Mouse (Mus musculus) gastrocnemius, adult 2 months (tissue): Measurements from ENCODE around the gene Gm17359. TPM values are rescaled to one million over a fixed set of nuclear protein-coding genes. Genes with fewer than 3 reads are reported as not detected.

Experiments used
- DNase-seq: peaks from one replicate; pipeline ENCODE4 v3.0.0; 2022
- H3K27ac ChIP-seq: fragments of 200-600 bp; 2 replicates; pipeline ENCODE4 v1.8.1; 2022; ENCODE audit warnings: mild to moderate bottlenecking
- H3K4me3 ChIP-seq: fragments of 200-600 bp; 2 replicates; pipeline ENCODE4 v1.8.1; 2022; ENCODE audit warnings: mild to moderate bottlenecking, moderate library complexity
- CTCF ChIP-seq: fragments of 200-600 bp; IDR thresholded peaks from 2 replicates; pipeline ENCODE4 v1.8.1; 2022; ENCODE audit warnings: antibody characterized with exemption, mild to moderate bottlenecking, moderate library complexity
- intact Hi-C: fragments of 180-260 bp; cut with DNase I; formaldehyde crosslinking; loops from one replicate; pipeline ENCODE4 v1.15.1; 2025
- long read RNA-seq, 2 experiments: library from polyadenylated mRNA; stranded (forward); transcript quantifications; one replicate each; pipeline ENCODE4 v2.0.0; 2021
- total RNA-seq, 2 experiments: library from RNA; stranded (reverse); gene quantifications; 2 replicates each; pipeline ENCODE4 v1.2.3; 2021

The Gm17359 gene
- total RNA-seq = not detected
- long read RNA-seq, experiment 1 = 0 reads
- long read RNA-seq, experiment 2 = 0 reads

GRCm38 (mm10) chr3:79336044-79336766, at the start of gene Gm17359:
Gene Gm17359 (plus strand): TSS chr3:79336661.
- intact Hi-C loops = no loop called here
- no peak within 1 kb of the TSS for H3K27ac ChIP-seq

GRCm38 (mm10) chr3:79287108-79287576, 49.3 kb upstream of the Gm17359 start:
- Histone ChIP-seq H3K4me3 (peak overlapping the region; percentile 85), H3K27ac (peak overlapping the region; percentile 97)
- intact Hi-C loops = loop anchor here (5.0 kb wide), 5 partner anchors 35 to 300 kb away; partner anchors contain the start of gene Fnip2
- peak; percentile 96 for DNase-seq
- no peak for TF ChIP-seq CTCF

More at GRCm38 (mm10) chr3:79336044-79336766, at the start of gene Gm17359:
- no peak for DNase-seq
- H3K4me3 ChIP-seq = no peak within 1 kb of the TSS
- no peak for TF ChIP-seq CTCF

GRCm38 (mm10) chr3:79287699-79288458, 48.6 kb upstream of the Gm17359 start:
- Histone ChIP-seq H3K4me3 (peak overlapping the region; percentile 85), H3K27ac (peak overlapping the region; percentile 97)
- no peak for DNase-seq
- intact Hi-C loops = loop anchor here (5.0 kb wide), 5 partner anchors 36 to 299 kb away; partner anchors contain the start of gene Fnip2
- no peak for TF ChIP-seq CTCF

- no peak for TF ChIP-seq CTCF
- no peak for DNase-seq
- Histone ChIP-seq H3K27ac (no peak overlapping the region), H3K4me3 (no peak overlapping the region)
- intact Hi-C loops = loop anchor here (5.0 kb wide), 5 partner anchors 37 to 298 kb away; partner anchors contain the start of gene Fnip2
Observed at GRCm38 (mm10) chr3:79289050-79289449, 47.4 kb upstream of the Gm17359 start.

- TF ChIP-seq CTCF = no peak
- intact Hi-C loops = no loop called here
- H3K27ac ChIP-seq = no peak overlapping the region
- H3K4me3 ChIP-seq = no peak overlapping the region
- DNase-seq = no peak
Observed at GRCm38 (mm10) chr3:79293023-79293422, 43.4 kb upstream of the Gm17359 start.

- TF ChIP-seq CTCF = no peak
- intact Hi-C loops = no loop called here
- no peak for DNase-seq
- Histone ChIP-seq H3K4me3 (no peak overlapping the region), H3K27ac (no peak overlapping the region)
Observed at GRCm38 (mm10) chr3:79294701-79295100, 41.8 kb upstream of the Gm17359 start.

- peak; percentile 16; the same call in 1 of the 2 replicates for TF ChIP-seq CTCF
- H3K27ac ChIP-seq = no peak overlapping the region
- H3K4me3 ChIP-seq = no peak overlapping the region
- intact Hi-C loops = no loop called here
- no peak for DNase-seq
Observed at GRCm38 (mm10) chr3:79296049-79296448, 40.4 kb upstream of the Gm17359 start.

- Histone ChIP-seq H3K27ac (no peak overlapping the region), H3K4me3 (no peak overlapping the region)
- no peak for DNase-seq
- no peak for TF ChIP-seq CTCF
- intact Hi-C loops = no loop called here
Observed at GRCm38 (mm10) chr3:79296586-79296985, 39.9 kb upstream of the Gm17359 start.

DNA sequence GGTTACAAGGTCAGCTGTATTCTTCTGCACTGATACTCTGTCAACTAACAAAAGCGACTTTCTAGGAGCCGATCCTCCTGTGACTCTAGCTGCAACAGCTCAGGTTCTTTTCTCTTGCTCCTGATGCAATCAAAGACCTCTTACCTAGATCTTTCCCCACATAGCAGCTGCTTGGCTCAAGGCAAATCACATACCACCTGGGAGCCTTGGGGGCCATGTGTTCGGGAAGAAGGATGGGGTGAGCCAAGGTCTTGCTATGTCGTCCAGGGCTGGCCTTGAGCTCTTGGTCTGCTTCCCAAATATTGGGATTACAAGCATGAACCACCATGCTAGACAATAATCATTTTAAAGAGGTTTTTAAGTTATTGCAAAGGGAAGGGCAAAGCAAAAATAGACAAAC, 39.2 kb upstream of the Gm17359 start:
- intact Hi-C loops = no loop called here
- no peak overlapping the region for H3K27ac ChIP-seq
- no peak overlapping the region for H3K4me3 ChIP-seq
- DNase-seq = no peak
- no peak for TF ChIP-seq CTCF

DNA sequence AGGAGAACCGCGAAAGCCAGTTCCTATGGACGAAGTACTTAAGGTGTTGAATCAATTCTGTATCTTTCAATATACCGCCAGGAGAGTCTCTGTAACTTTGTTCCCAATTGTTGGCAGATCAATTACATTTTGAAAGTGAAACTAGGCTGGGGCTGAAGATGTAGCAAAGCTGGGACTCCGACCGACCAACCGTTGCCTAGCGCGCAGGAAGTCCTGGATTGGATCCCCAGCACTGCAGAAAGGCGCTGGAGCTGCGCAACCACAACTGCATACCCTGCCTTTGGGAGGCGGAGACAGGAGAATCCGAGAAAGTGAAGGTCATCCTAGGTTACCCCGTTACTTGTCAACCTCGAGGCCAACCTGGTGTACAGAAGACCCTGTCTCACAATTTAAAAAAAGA, 37.1 kb upstream of the Gm17359 start:
- TF ChIP-seq CTCF = no peak
- intact Hi-C loops = no loop called here
- Histone ChIP-seq H3K27ac (no peak overlapping the region), H3K4me3 (peak overlapping the region; percentile 41)
- DNase-seq = peak; percentile 39

- intact Hi-C loops = no loop called here
Observed at GRCm38 (mm10) chr3:79308605-79309004, 27.9 kb upstream of the Gm17359 start.

GRCm38 (mm10) chr3:79310184-79310583, 26.3 kb upstream of the Gm17359 start:
- Histone ChIP-seq H3K4me3 (no peak overlapping the region), H3K27ac (no peak overlapping the region)
- DNase-seq = no peak
- intact Hi-C loops = no loop called here
- TF ChIP-seq CTCF = no peak

More at GRCm38 (mm10) chr3:79308605-79309004, 27.9 kb upstream of the Gm17359 start:
- Histone ChIP-seq H3K4me3 (no peak overlapping the region), H3K27ac (no peak overlapping the region)
- TF ChIP-seq CTCF = no peak
- no peak for DNase-seq

GRCm38 (mm10) chr3:79311895-79312294, 24.6 kb upstream of the Gm17359 start:
- DNase-seq = no peak
- Histone ChIP-seq H3K4me3 (no peak overlapping the region), H3K27ac (no peak overlapping the region)
- intact Hi-C loops = no loop called here
- TF ChIP-seq CTCF = no peak
